Mouse (Mus musculus) WW6 (cell line): ENCODE results near the gene BC005624.
"Not testable (repeated sequence)": the region's sequence is repeated elsewhere in the genome, so short reads cannot be mapped to it uniquely, and the experiment has no call there.

Experiments
- DNase-seq: peaks from one replicate; pipeline ENCODE4 v3.0.0-alpha.2; 2013; ENCODE audit warnings: low read depth, low spot score

BC005624 gene

GRCm38 (mm10) chr2:30983024-30983423 is 1.0 kb upstream of the BC005624 start:
- no peak for DNase-seq

GRCm38 (mm10) chr2:30967352-30968327 is 14.4 kb downstream of the BC005624 start, which contains the start of gene Tor1a:
Gene Tor1a, minus strand, starts transcription at chr2:30967933.
- peak; percentile 71 for DNase-seq

GRCm38 (mm10) chr2:30966826-30967225 is 15.2 kb downstream of the BC005624 start:
- DNase-seq = no peak

GRCm38 (mm10) chr2:30965627-30966026 is 16.4 kb downstream of the BC005624 start:
- DNase-seq = no peak

DNA sequence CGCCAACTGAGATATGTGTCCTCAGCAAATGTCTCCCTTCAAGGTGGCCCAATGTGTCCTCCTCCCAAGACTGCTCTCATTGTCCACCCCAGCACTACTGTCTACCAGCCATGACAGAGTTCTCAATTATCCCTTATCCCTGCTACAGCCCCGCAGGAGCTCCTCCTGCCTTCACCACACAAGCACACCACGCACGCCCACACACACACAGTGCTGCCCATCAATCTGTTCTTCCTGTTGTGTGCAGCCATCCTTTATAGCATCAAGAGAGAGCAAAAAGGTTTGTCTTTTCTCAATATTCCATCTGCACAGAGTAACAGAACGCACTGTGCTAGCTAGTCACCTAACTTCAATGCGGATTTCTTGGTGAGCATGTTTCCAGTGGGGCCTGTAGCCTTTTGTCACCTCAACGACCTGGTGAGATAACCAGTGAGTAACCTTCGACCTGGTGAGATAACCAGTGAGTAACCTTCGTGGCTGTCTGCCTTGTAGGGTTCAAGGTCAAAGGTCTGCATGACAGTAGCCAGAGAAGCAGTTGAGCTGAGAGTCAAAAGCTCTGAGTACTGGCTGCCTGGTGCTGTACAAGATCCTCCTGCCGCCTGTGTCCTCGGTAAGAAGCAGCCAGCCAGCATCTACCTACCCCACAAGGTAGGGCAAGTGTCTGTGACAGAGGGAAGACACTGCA is 19.3 kb downstream of the BC005624 start:
- no peak for DNase-seq

GRCm38 (mm10) chr2:30959856-30960255 is 22.1 kb downstream of the BC005624 start:
- DNase-seq = no peak

DNA sequence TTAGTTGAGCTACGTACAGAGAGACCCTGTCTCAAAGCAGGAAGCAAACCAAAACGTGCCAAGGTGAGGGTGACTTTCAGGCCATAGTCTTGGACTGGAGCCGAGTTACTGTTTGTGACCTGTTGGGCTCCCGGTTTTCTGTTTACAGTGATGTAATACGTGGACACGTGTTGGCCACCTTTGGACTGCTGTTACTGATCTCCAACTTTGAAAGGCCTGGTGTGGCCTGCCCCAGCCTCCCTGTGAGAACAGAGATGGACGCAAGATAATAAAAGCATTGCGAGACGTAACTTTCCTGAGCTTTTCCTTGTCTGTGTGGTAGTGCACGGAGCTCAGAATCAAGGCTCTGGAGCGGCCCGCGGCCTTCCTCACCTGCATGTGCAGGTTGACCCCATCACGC is 23.3 kb downstream of the BC005624 start:
- no peak for DNase-seq

- no peak for DNase-seq
These were observed 24.5 kb downstream of the BC005624 start for GRCm38 (mm10) chr2:30957511-30957910.

DNA sequence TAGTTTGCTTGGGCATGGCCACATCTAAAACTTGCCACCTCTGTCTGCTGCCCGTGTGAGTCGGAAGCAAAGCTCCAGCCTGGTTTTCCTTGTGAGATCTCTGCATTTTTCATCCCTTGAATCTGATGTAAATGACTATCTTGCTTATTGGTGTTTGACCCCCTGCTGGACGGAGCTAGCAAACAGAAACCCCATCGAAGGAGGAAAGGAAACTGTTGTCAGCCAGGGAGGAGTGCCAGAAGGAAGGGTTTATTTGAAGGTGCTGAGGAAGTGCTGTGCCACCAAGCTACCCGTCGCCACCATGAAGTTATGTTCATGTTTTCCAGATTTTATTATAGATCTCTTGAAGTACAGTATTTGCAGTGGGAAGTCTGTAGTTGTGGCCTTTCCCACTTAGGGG is 27.2 kb downstream of the BC005624 start:
- no peak for DNase-seq

DNA sequence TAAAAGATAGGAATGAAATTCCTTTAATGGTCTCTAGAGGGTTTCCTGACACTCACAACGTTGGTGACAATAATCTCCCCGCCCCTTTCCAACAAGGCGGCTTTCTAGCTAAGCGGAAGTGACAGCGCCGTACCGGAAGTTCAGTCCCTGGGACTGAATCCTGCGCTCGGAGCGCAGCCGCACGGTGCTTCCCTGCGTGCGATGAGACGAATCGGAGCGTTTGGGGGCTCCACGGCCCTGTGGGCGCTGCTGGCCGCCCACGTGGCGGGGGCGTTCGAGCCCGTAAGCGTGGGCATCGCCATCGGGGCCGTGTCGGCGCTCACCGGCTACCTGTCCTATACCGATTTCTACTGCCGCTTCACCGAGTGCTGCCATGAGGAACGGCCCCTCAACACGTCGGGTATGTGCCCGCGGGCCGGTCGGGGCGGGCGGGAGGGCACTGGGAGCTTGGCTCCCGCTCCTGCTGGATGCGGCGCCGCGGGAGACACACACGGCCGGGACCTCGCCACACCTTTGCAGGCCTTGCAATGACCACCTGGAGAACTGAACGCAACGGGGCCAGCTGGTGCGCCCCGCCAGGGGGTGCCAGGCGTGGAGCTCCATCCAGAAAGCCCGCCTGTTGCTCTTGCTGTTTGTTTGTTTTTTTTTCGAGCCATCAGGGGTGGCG is 29.0 kb downstream of the BC005624 start, which contains the start of gene Tor1b:
Gene Tor1b, plus strand, starts transcription at position 136 of the 667 bp plus-strand sequence.
- DNase-seq = peak; percentile 80

DNA sequence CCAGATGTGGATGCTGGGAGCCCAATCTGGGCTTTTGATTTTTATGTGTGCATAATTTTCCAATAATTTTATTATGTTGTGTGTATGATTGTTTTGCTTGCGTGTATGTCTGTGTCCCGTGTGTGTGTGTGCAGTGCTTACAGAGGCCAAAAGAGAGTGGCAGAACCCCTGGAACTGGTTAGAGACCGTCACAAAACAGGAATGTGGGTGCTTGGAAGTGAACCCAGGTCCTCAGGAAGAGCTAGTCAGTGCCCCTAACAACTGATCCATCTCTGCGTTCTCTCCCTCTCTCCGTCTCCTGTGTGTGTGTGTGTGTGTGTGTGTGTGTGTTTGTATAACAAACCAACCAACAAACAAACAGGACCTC is 29.6 kb downstream of the BC005624 start:
- no peak for DNase-seq

- peak; percentile 80 for DNase-seq
These were observed 39.4 kb downstream of the BC005624 start for GRCm38 (mm10) chr2:30942603-30943011.

DNA sequence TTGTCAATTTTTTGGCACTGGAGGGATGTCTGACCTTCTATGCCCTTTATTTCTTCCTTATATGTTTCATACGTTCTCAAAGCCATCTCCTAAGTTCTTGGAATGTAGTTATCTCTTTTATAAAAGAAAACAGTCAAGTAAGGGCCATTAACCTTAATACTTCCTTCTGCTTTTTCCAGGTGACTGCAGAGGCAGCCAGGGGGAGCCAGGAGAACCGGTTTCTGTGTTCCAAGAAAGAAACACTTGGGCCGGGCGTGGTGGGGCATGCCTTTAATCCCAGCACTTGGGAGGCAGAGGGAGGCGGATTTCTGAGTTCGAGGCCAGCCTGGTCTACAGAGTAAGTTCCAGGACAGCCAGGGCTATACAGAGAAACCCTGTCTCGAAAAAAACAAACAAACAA is 39.9 kb downstream of the BC005624 start:
- not testable (repeated sequence) for DNase-seq

DNA sequence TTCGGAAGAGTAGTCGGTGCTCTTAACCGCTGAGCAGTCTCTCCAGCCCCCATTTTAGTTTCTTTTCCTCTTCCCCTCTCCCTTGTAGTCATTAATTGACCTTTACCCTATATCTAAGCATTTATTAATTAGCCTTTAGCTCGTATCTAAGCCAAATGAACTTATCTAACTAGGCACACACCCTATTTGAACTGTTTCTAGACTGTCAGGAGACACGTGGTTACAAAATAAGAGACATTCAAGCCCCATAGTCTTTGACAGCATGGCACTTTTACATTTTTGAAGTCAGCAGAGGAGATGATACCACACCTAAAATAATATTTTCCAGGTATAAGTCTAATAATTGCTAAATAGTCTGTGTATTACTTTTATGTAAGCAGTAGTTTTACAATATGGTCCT is 40.4 kb downstream of the BC005624 start:
- no peak for DNase-seq

DNA sequence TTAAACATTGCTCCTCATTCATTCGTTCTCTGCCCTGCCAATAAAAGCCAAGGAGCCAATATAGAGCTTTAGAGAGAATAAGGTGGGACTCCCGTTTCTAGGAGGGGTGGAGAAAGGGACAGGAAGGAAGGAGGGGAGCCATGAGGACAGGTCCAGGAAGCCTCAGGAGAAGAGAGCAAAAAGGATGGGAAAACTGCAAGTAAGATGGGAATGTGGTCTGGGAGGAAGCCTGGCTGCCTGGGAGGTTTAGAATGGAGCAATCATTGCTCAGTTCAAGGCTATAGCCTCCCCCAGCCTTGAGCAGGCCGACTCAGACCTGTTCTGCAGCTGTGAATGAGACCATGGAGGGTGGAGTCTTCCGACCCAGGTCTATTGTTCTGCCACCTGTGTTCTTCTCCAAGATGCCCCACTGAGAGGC is 43.4 kb downstream of the BC005624 start:
- DNase-seq = peak; percentile 56

GRCm38 (mm10) chr2:30937731-30938130 is 44.3 kb downstream of the BC005624 start:
- no peak for DNase-seq

GRCm38 (mm10) chr2:30936808-30937207 is 45.2 kb downstream of the BC005624 start:
- no peak for DNase-seq

GRCm38 (mm10) chr2:30933917-30934450 is 48.0 kb downstream of the BC005624 start:
- DNase-seq = peak; percentile 54

GRCm38 (mm10) chr2:30933032-30933431 is 49.0 kb downstream of the BC005624 start:
- DNase-seq = no peak

- no peak for DNase-seq
These were observed 50.1 kb downstream of the BC005624 start for GRCm38 (mm10) chr2:30931922-30932321.

GRCm38 (mm10) chr2:30930846-30931245 is 51.2 kb downstream of the BC005624 start:
- not testable (repeated sequence) for DNase-seq
